Mouse (Mus musculus) liver, postnatal 0 days (tissue): ENCODE measurements around the gene Lepr.

Experiments used
- CTCF ChIP-seq: sonication (generic); IDR thresholded peaks from 2 replicates; pipeline ENCODE4 v1.5.1; 2016; ENCODE audit warnings: antibody characterized with exemption, low read depth
- EP300 ChIP-seq: IDR thresholded peaks from 2 replicates; pipeline ENCODE4 v1.6.1; 2016; ENCODE audit warnings: antibody characterized with exemption, low read depth, mild to moderate bottlenecking

- no peak for TF ChIP-seq CTCF
- no peak for TF ChIP-seq EP300
These were observed 6.8 kb upstream of the Lepr start for GRCm38 (mm10) chr4:101710361-101710760.
